Mouse (Mus musculus) stomach, postnatal 0 days (tissue): ENCODE measurements around the gene Car5b.

Experiments used
- CTCF ChIP-seq: IDR thresholded peaks from 2 replicates; pipeline ENCODE4 v1.5.1; 2016; ENCODE audit warnings: antibody characterized with exemption, low read depth, mild to moderate bottlenecking, moderate library complexity
- EP300 ChIP-seq: optimal IDR thresholded peaks from 2 replicates; pipeline ENCODE3; 2016; ENCODE audit warnings: antibody characterized with exemption

- TF ChIP-seq CTCF: no peak
- TF ChIP-seq EP300: peak; percentile 94
Observed at GRCm38 (mm10) chrX:164076040-164076775, 48.4 kb upstream of the Car5b start, which contains the start of gene Siah1b.
